8 mouse cellular contexts compared by ENCODE assay signal in the genomic region with DNA sequence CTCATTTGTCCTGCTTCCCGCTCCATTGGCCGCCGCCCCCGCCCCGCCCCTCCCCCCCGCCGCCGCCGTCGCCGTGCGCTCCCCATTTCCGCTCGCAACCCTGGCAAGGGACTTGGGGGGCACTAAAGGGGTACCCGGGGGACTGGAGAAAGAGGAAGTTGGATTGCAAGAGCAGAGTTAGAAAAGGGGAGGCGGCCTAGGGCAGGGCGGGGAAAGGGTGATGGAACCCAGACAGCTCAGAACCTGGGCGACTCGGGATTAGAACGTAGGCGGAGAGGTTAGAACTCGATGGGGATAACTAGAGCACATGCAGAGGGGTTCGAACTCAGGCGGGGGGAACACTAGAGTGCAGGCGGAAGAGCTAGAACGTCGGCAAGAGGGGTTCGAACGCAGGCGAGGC. TPM values are rescaled to one million over a fixed set of nuclear protein-coding genes. Genes with fewer than 3 reads are reported as not detected.
A peak's percentile ranks its signal among the peaks of the same experiment; 100 is the strongest.
DNase-seq lines count a peak whose midpoint lies in the region; ATAC-seq and TF ChIP-seq lines count a peak whose summit lies in the region.

No protein-coding gene starts in this region.

- TF ChIP-seq POLR2A in lung, adult 2 months (IDR thresholded peaks at IDR 0.05; ENCODE audit: borderline replicate concordance, extremely low read depth, low read depth, low read length) = no peak

- H3K4me2 ChIP-seq in embryonic facial prominence, embryonic 15.5 days (replicated peaks) = peak overlapping the region; percentile 63

- H3K9me3 ChIP-seq in embryonic facial prominence, embryonic 15.5 days (replicated peaks) = no peaks in the 10 kb centered on the region
- no peaks in the 10 kb centered on the region for H3K9me3 ChIP-seq in limb, embryonic 10.5 days (replicated peaks)

- TF ChIP-seq CTCF in lung, adult 2 months (IDR thresholded peaks at IDR 0.05; ENCODE audit: insufficient read depth, low read length) = no peak

- 2% methylated on average over 30 of the region's 30 CpGs for WGBS in lung, adult 2 months
- 1% methylated on average over 26 of the region's 30 CpGs for WGBS in embryonic facial prominence, embryonic 15.5 days
- WGBS in limb, embryonic 10.5 days = 3% methylated on average over 18 of the region's 30 CpGs

- no peaks in the 10 kb centered on the region for H3K36me3 ChIP-seq in embryonic facial prominence, embryonic 15.5 days
- no peaks in the 10 kb centered on the region for H3K36me3 ChIP-seq in limb, embryonic 10.5 days

- H3K27me3 ChIP-seq in embryonic facial prominence, embryonic 15.5 days = peaks cover 81% of the 10 kb centered on the region
- H3K27me3 ChIP-seq in limb, embryonic 10.5 days (ENCODE audit: low read depth, poor library complexity, severe bottlenecking) = peaks cover 82% of the 10 kb centered on the region

- ATAC-seq in embryonic facial prominence, embryonic 15.5 days (ENCODE audit: insufficient number of reproducible peaks, low FRiP score, low TSS enrichment, low read depth) = peak; percentile 59; the same call in 1 of the 2 replicates
- ATAC-seq in monocyte, adult 5-6 weeks (replicated peaks; ENCODE audit: insufficient number of reproducible peaks, low FRiP score, low TSS enrichment, poor library complexity, severe bottlenecking) = peak; percentile 59

- 0 out of 2 replicates have a peak, but pooled peaks cover 3% of the 10 kb centered on the region for H3K4me1 ChIP-seq in lung, adult 2 months (ENCODE audit: control insufficient read depth, insufficient read depth, low read length)
- peaks cover 11% of the 10 kb centered on the region; the same call in 1 of the 2 replicates for H3K4me1 ChIP-seq in embryonic facial prominence, embryonic 15.5 days
- H3K4me1 ChIP-seq in limb, embryonic 10.5 days = peaks cover 26% of the 10 kb centered on the region

- H3K4me3 ChIP-seq in lung, adult 2 months (replicated peaks; ENCODE audit: extremely low read depth, low read depth, low read length) = peak overlapping the region; percentile 11
- H3K4me3 ChIP-seq in embryonic facial prominence, embryonic 15.5 days (replicated peaks) = peak overlapping the region; percentile 44
- peak overlapping the region; percentile 54 for H3K4me3 ChIP-seq in limb, embryonic 10.5 days

- no peak for DNase-seq in lung, adult 2 months
- no peak for DNase-seq in lung, postnatal 4 days
- peak; percentile 54 for DNase-seq in limb, embryonic 10.5 days (ENCODE audit: low spot score)
- no peak for DNase-seq in right cerebral cortex, adult 18-20 months
- no peak for DNase-seq in cerebellum, postnatal 14 days
- DNase-seq in gastrocnemius, postnatal 25 days = no peak

- H3K9ac ChIP-seq in embryonic facial prominence, embryonic 15.5 days = peak overlapping the region; percentile 12; the same call in 1 of the 2 replicates

- H3K27ac ChIP-seq in embryonic facial prominence, embryonic 15.5 days (replicated peaks) = no peak overlapping the region
- peak overlapping the region; percentile 80 for H3K27ac ChIP-seq in limb, embryonic 10.5 days

RNA-seq across cellular contexts. Expression of gene Gm4881, which starts 10.2 kb away (rescaled TPM):
- polyA plus RNA-seq in lung, adult 2 months (2012; rRNA removed) = not detected in 2 replicates
- polyA plus RNA-seq in embryonic facial prominence, embryonic 15.5 days (2015; fragmentation: Nextera tagmentation; extraction: Ambion mirVana) = not detected in 2 replicates
- not detected in 2 replicates for polyA plus RNA-seq in limb, embryonic 10.5 days (2016; fragmentation: Nextera tagmentation; extraction: Ambion mirVana)
- total RNA-seq in monocyte, adult 5-6 weeks (2017) = not detected in 3 replicates
- not detected for total RNA-seq in gastrocnemius, postnatal 25 days (2021)

RNA-seq across cellular contexts. Expression of gene Rabac1, which starts 18.1 kb away (rescaled TPM):
- polyA plus RNA-seq in lung, adult 2 months (2012; rRNA removed) = 806 and 948 TPM in 2 replicates
- 211 and 215 TPM in 2 replicates for polyA plus RNA-seq in embryonic facial prominence, embryonic 15.5 days (2015; fragmentation: Nextera tagmentation; extraction: Ambion mirVana)
- 57.5 and 57.8 TPM in 2 replicates for polyA plus RNA-seq in limb, embryonic 10.5 days (2016; fragmentation: Nextera tagmentation; extraction: Ambion mirVana)
- 82.7 to 149 TPM (median 92.1 TPM) in 3 replicates for total RNA-seq in monocyte, adult 5-6 weeks (2017)
- total RNA-seq in gastrocnemius, postnatal 25 days (2021) = 100 to 1,000 TPM; 191 to 193 TPM

RNA-seq across cellular contexts. Expression of gene Atp1a3, which starts 51.3 kb away (rescaled TPM):
- polyA plus RNA-seq in lung, adult 2 months (2012; rRNA removed) = 4.8 and 7.1 TPM in 2 replicates
- polyA plus RNA-seq in embryonic facial prominence, embryonic 15.5 days (2015; fragmentation: Nextera tagmentation; extraction: Ambion mirVana) = 1.5 and 2.0 TPM in 2 replicates
- 0.05 and 0.15 TPM in 2 replicates for polyA plus RNA-seq in limb, embryonic 10.5 days (2016; fragmentation: Nextera tagmentation; extraction: Ambion mirVana)
- total RNA-seq in monocyte, adult 5-6 weeks (2017) = 54.0 to 91.3 TPM (median 63.7 TPM) in 3 replicates
- total RNA-seq in gastrocnemius, postnatal 25 days (2021) = under 1 TPM in 1 of 2 experiments, not detected in 1; 0.46 TPM

RNA-seq across cellular contexts. Expression of gene Arhgef1, which starts 51.7 kb away (rescaled TPM):
- 360 and 365 TPM in 2 replicates for polyA plus RNA-seq in lung, adult 2 months (2012; rRNA removed)
- polyA plus RNA-seq in embryonic facial prominence, embryonic 15.5 days (2015; fragmentation: Nextera tagmentation; extraction: Ambion mirVana) = 121 and 126 TPM in 2 replicates
- 77.1 and 100 TPM in 2 replicates for polyA plus RNA-seq in limb, embryonic 10.5 days (2016; fragmentation: Nextera tagmentation; extraction: Ambion mirVana)
- 214 to 370 TPM (median 269 TPM) in 3 replicates for total RNA-seq in monocyte, adult 5-6 weeks (2017)
- 10 to 100 TPM; 30.9 to 34.2 TPM for total RNA-seq in gastrocnemius, postnatal 25 days (2021)

RNA-seq across cellular contexts. Expression of gene Cd79a, which starts 57.3 kb away (rescaled TPM):
- 49.6 and 61.7 TPM in 2 replicates for polyA plus RNA-seq in lung, adult 2 months (2012; rRNA removed)
- 0.59 and 0.69 TPM in 2 replicates for polyA plus RNA-seq in embryonic facial prominence, embryonic 15.5 days (2015; fragmentation: Nextera tagmentation; extraction: Ambion mirVana)
- 0.31 and 0.36 TPM in 2 replicates for polyA plus RNA-seq in limb, embryonic 10.5 days (2016; fragmentation: Nextera tagmentation; extraction: Ambion mirVana)
- total RNA-seq in monocyte, adult 5-6 weeks (2017) = 26.8 to 46.7 TPM (median 35.0 TPM) in 3 replicates
- under 1 TPM in 1 of 2 experiments, not detected in 1; 0.24 TPM for total RNA-seq in gastrocnemius, postnatal 25 days (2021)
